Mouse (Mus musculus): ENCODE results near the gene Dnase2a. TPM values are rescaled to one million over a fixed set of nuclear protein-coding genes. Genes with fewer than 3 reads are reported as not detected.

Gene Dnase2a
- 1 to 10 TPM; 6.0 to 7.1 TPM for total RNA-seq (2021)

- peak; percentile 97 for DNase-seq
These were observed at the start of gene Dnase2a for GRCm38 (mm10) chr8:84908421-84909161. TSS of gene Dnase2a (plus strand) at chr8:84908560.

- peak; percentile 86 for DNase-seq
These were observed 36.7 kb upstream of the Dnase2a start, which contains the start of gene Syce2 for GRCm38 (mm10) chr8:84871376-84872308. TSS of gene Syce2 (plus strand) at chr8:84872111.

- DNase-seq, result peak; percentile 41
These were observed 35.9 kb upstream of the Dnase2a start for GRCm38 (mm10) chr8:84872309-84872965.

- DNase-seq, result no peak
These were observed 35.3 kb upstream of the Dnase2a start for GRCm38 (mm10) chr8:84873016-84873415.

GRCm38 (mm10) chr8:84874339-84874738, 34.0 kb upstream of the Dnase2a start:
- DNase-seq, result no peak

GRCm38 (mm10) chr8:84877297-84878035, 30.9 kb upstream of the Dnase2a start:
- no peak for DNase-seq

GRCm38 (mm10) chr8:84878915-84879314, 29.4 kb upstream of the Dnase2a start:
- no peak for DNase-seq

GRCm38 (mm10) chr8:84884728-84885127, 23.6 kb upstream of the Dnase2a start:
- no peak for DNase-seq

- no peak for DNase-seq
These were observed 20.1 kb upstream of the Dnase2a start for GRCm38 (mm10) chr8:84888280-84888679.

- DNase-seq, result no peak
These were observed 19.2 kb upstream of the Dnase2a start for GRCm38 (mm10) chr8:84889141-84889540.

- DNase-seq, result no peak
These were observed 15.2 kb upstream of the Dnase2a start for GRCm38 (mm10) chr8:84892993-84893708.

GRCm38 (mm10) chr8:84893709-84894134, 14.6 kb upstream of the Dnase2a start, which contains the start of gene Gcdh:
TSS of gene Gcdh (minus strand) at chr8:84893921.
- peak; percentile 91 for DNase-seq

- DNase-seq, result no peak
These were observed 12.4 kb upstream of the Dnase2a start for GRCm38 (mm10) chr8:84895963-84896362.

GRCm38 (mm10) chr8:84901071-84901470, 7.3 kb upstream of the Dnase2a start:
- DNase-seq, result no peak

GRCm38 (mm10) chr8:84901752-84902151, 6.6 kb upstream of the Dnase2a start, which contains the start of gene Klf1:
TSS of gene Klf1 (plus strand) at chr8:84901928.
- no peak for DNase-seq

- no peak for DNase-seq
These were observed 5.9 kb upstream of the Dnase2a start for GRCm38 (mm10) chr8:84902367-84902919.

- peak; percentile 96 for DNase-seq
These were observed 5.3 kb upstream of the Dnase2a start for GRCm38 (mm10) chr8:84902920-84903661.

- DNase-seq, result no peak
These were observed 4.0 kb upstream of the Dnase2a start for GRCm38 (mm10) chr8:84904351-84904750.

GRCm38 (mm10) chr8:84907037-84907436, 1.3 kb upstream of the Dnase2a start:
- no peak for DNase-seq

GRCm38 (mm10) chr8:84907493-84907892, 867 bp upstream of the Dnase2a start:
- no peak for DNase-seq

All from heart, postnatal 4 days (tissue).